ENCODE assay signal across 26 mouse cellular contexts in genomic region chr1:158633441-158633840, GRCm38 (mm10).
"Had no signal": no experiment of that assay in that cellular context is flagged by ENCODE, and none has a peak within 500 bp of the region (broad histone marks: within the 10 kb centered on the region; RNA-seq: fewer than 3 reads in every experiment).

No protein-coding gene starts in this region.

- ATAC-seq: hindbrain, embryonic 16.5 days; inflammation-experienced regulatory T-cells, adult 6 months; intestine, embryonic 15.5 days; intestine, postnatal 0 days; liver, postnatal 0 days had no signal

- DNase-seq: gastrocnemius, adult 2 months; gastrocnemius, postnatal 10 days; gastrocnemius, postnatal 25 days; heart, adult 18-20 months; heart, postnatal 10 days; heart, postnatal 4 days; kidney, adult 18-20 months; kidney, postnatal 14 days; liver; liver, embryonic 13.5 days; liver, postnatal 0 days had no signal

- H3K9ac ChIP-seq: heart, embryonic 12.5 days; hindbrain, embryonic 12.5 days; hindbrain, embryonic 14.5 days; intestine, embryonic 15.5 days; limb, embryonic 12.5 days; liver, embryonic 13.5 days; liver, embryonic 15.5 days; liver, postnatal 0 days had no signal

- H3K9me3 ChIP-seq: heart, embryonic 10.5 days; heart, embryonic 12.5 days; hindbrain, embryonic 10.5 days; hindbrain, embryonic 12.5 days; intestine, embryonic 15.5 days; limb, embryonic 10.5 days; limb, embryonic 12.5 days; liver, embryonic 13.5 days; liver, embryonic 15.5 days had no signal

- H3K4me2 ChIP-seq: heart, embryonic 12.5 days; hindbrain, embryonic 12.5 days; hindbrain, embryonic 14.5 days; intestine, embryonic 15.5 days; limb, embryonic 12.5 days; liver, embryonic 11.5 days; liver, embryonic 13.5 days; liver, embryonic 15.5 days had no signal

- H3K4me1 ChIP-seq: heart, embryonic 10.5 days; heart, embryonic 12.5 days; hindbrain, embryonic 10.5 days; hindbrain, embryonic 12.5 days; intestine, embryonic 15.5 days; limb, embryonic 10.5 days; limb, embryonic 12.5 days; liver, embryonic 13.5 days; liver, embryonic 15.5 days had no signal

- H3K4me3 ChIP-seq: gastrocnemius, adult 2 months; heart, embryonic 10.5 days; heart, embryonic 12.5 days; hindbrain, embryonic 10.5 days; hindbrain, embryonic 12.5 days; intestine, embryonic 15.5 days; layer of hippocampus, adult 2 months; left cerebral cortex, adult 2 months; limb, embryonic 10.5 days; limb, embryonic 12.5 days; liver, embryonic 13.5 days; liver, embryonic 15.5 days had no signal

- H3K27me3 ChIP-seq: heart, embryonic 12.5 days; hindbrain, embryonic 12.5 days; intestine, embryonic 15.5 days; limb, embryonic 12.5 days; liver, embryonic 13.5 days; liver, embryonic 15.5 days had no signal

- H3K36me3 ChIP-seq: heart, embryonic 10.5 days; heart, embryonic 12.5 days; hindbrain, embryonic 10.5 days; hindbrain, embryonic 12.5 days; intestine, embryonic 15.5 days; limb, embryonic 10.5 days; limb, embryonic 12.5 days; liver, embryonic 13.5 days; liver, embryonic 15.5 days had no signal

- H3K27ac ChIP-seq: gastrocnemius, adult 2 months; heart, embryonic 10.5 days; hindbrain, embryonic 10.5 days; hindbrain, embryonic 12.5 days; hindbrain, embryonic 14.5 days; intestine, embryonic 15.5 days; layer of hippocampus, adult 2 months; left cerebral cortex, adult 2 months; limb, embryonic 10.5 days; limb, embryonic 12.5 days; liver, embryonic 13.5 days; liver, embryonic 15.5 days had no signal
